Mouse (Mus musculus) myocyte (in vitro differentiated cells): ENCODE measurements around the gene Ergic1.

Source experiments
- CEBPB ChIP-seq: IDR thresholded peaks from 2 replicates; pipeline ENCODE4 v1.6.1; 2011; ENCODE audit warnings: mild to moderate bottlenecking, moderate library complexity; ENCODE audit not compliant: poor library complexity, insufficient read depth, severe bottlenecking
- E2F4 ChIP-seq: IDR thresholded peaks from one replicate; pipeline ENCODE4 v1.6.1; 2011; ENCODE audit warnings: mild to moderate bottlenecking, control low read depth, moderate library complexity; ENCODE audit not compliant: insufficient read depth
- MAX ChIP-seq: IDR thresholded peaks from one replicate; pipeline ENCODE4 v1.6.1; 2011; ENCODE audit warnings: low read depth, mild to moderate bottlenecking, control low read depth
- MYOD1 ChIP-seq, 3 experiments: IDR thresholded peaks; one replicate each; pipeline ENCODE4 v1.6.1; 2011; ENCODE audit warnings: control low read depth in 2 of 3, low read depth in 2 of 3, mild to moderate bottlenecking in 2 of 3, moderate library complexity in 1 of 3; ENCODE audit not compliant: insufficient read length in 2 of 3, control insufficient read depth in 1 of 3
- POLR2A ChIP-seq: IDR thresholded peaks from one replicate; pipeline ENCODE4 v1.6.1; 2011; ENCODE audit warnings: low read depth, mild to moderate bottlenecking, control low read depth, moderate library complexity; ENCODE audit not compliant: insufficient read length
- POLR2AphosphoS2 ChIP-seq: IDR thresholded peaks from one replicate; pipeline ENCODE4 v1.6.1; 2011; ENCODE audit warnings: low read depth, control low read depth; ENCODE audit not compliant: insufficient read length
- REST ChIP-seq: IDR thresholded peaks from one replicate; pipeline ENCODE4 v1.6.1; 2011; ENCODE audit warnings: mild to moderate bottlenecking, control low read depth, moderate library complexity; ENCODE audit not compliant: insufficient read depth, insufficient read length
- SRF ChIP-seq: IDR thresholded peaks from one replicate; pipeline ENCODE4 v1.6.1; 2011; ENCODE audit warnings: low read depth; ENCODE audit not compliant: control insufficient read depth, insufficient read length
- USF1 ChIP-seq: IDR thresholded peaks from one replicate; pipeline ENCODE4 v1.6.1; 2011; ENCODE audit warnings: low read depth, mild to moderate bottlenecking, control low read depth, moderate library complexity

GRCm38 (mm10) chr17:26551104-26551503 lies 10.2 kb upstream of the Ergic1 start:
- no peak for TF ChIP-seq POLR2A
- no peak for TF ChIP-seq CEBPB
- TF ChIP-seq MAX = no peak
- no peak for TF ChIP-seq POLR2AphosphoS2
- TF ChIP-seq MYOD1 (IDR thresholded peaks at IDR 0.05; ENCODE audit: control insufficient read depth in 1 of 3, insufficient read length in 2 of 3, low read depth in 2 of 3) = no peak
- no peak for TF ChIP-seq SRF
- TF ChIP-seq E2F4 = no peak
- TF ChIP-seq REST = no peak
- TF ChIP-seq USF1 = no peak
